Mouse (Mus musculus) kidney, adult 11 months (tissue): Measurements from ENCODE around the gene Rnf216.

Experiments used
- DNase-seq: peaks from one replicate; pipeline ENCODE4 v3.0.0; 2022

The Rnf216 gene

DNA sequence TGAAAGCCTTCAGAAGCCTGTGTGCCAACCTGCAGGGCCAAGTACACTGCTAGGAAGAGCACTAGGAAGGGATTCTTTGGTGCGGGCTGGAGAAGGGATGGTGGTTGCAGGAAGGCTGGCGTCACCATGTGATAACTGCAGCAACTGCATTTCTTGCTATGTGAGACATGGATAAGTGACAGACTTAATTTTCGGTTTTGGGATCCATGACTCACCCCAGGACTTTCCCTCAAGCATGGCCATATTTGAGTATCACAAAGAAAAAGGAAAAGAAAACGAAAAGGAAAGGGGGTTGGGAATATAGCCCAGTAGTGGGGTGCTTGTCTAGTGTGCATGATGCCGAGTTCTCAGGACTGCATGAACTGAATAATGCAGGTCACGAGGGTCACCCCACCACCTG lies 60.9 kb downstream of the Rnf216 start:
- no peak for DNase-seq

DNA sequence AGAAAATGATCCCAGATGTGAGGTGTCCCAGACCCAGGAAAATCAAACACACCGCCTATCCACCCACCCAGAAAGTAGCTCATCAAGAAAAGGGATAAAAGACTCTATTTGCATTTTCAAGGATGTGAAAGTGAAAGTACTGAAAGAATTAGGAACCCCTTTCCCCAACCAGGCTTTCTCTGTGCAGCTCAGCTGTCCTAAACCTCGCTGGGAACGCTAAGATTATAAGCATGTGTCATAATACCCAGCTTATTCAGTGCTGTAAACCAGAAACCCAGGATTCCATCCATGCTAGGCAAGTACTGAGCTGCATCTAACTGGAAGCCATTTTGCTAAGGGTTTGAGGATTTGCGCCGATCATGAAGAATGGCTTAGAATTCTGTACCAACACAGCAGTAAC lies 62.5 kb downstream of the Rnf216 start:
- DNase-seq, result no peak

DNA sequence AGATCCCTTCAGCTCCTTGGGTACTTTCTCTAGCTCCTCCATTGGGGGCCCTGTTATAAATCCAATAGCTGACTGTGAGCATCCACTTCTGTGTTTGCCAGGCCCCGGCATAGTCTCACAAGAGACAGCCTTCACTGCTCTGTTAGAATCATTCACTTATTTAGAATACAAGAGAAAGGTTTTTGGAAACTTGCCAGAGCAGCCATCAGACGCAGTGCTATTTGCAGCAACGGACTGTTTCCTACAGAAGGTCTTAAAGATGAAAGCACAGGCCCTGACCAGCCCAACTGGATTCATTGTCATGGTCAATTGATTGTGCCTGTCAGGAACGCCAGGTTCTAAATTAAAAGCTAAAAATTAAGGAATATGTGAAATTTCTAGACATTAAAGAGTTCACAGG lies 63.0 kb downstream of the Rnf216 start:
- DNase-seq, result no peak

GRCm38 (mm10) chr5:143049013-143049385 lies 63.8 kb downstream of the Rnf216 start:
- no peak for DNase-seq

- DNase-seq, result no peak
Observed at GRCm38 (mm10) chr5:143048232-143049012, 64.4 kb downstream of the Rnf216 start.

DNA sequence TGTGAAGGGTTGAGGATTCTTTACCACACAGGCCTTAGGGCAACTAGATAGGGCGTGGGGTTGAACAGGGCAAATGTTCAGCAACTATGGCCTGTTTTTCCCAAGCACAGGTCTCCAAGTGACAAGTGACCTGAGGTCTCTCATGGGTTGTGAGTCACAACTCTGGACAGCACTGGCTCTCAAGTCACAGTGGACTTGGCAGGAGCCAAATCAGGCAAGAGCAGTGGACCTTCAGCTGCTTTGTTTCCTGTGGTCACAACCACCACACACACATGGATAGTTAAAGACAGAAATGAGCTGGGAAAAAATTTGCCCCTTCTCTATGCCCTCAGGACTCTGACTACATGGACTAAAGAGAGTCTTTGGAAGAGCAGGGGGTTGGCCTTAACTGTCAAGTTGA lies 65.2 kb downstream of the Rnf216 start:
- DNase-seq, result no peak

DNA sequence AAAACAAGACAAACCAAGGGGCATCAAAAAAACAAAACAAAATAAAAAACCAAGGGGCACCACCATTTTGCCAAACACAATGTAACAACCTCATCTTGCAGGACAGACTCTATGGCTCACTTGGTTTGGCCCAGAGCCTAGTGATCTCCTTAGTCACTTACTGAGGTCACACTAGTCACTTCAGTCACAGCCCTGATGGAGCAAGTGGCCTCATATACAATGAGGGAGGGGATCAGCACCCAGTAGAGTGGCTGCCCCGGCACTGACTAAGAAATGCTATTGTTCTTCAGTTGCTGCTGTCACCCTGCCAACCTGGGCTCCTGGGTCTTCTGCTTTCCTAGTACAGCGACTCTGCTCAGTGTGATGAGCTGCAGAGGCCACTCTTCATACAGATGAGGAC lies 68.9 kb downstream of the Rnf216 start:
- DNase-seq, result no peak

- DNase-seq, result no peak
Observed at GRCm38 (mm10) chr5:143043285-143043684, 69.5 kb downstream of the Rnf216 start.

- DNase-seq, result no peak
Observed at GRCm38 (mm10) chr5:143038794-143039193, 74.0 kb downstream of the Rnf216 start.

DNA sequence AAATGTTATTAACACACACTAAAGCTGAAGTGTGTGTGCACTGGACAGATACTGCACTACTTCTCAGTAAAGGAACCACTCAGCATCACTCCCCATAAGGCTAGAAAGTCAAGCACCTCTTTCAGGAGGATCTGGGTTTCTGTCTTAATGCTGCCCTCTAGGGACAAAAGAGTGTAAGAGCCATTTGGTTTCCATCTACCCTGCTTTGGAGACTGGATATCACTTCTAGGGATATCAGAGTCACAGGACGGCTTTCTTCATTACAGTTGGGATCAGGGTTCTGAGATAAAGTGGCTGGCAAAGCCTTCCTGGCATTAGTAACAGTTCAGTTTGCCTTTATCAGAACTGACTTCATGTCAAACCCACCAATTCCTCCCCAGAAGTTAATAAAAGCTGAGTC lies 75.6 kb downstream of the Rnf216 start:
- no peak for DNase-seq

GRCm38 (mm10) chr5:143036052-143036451 lies 76.7 kb downstream of the Rnf216 start:
- DNase-seq, result no peak

GRCm38 (mm10) chr5:143035271-143035670 lies 77.5 kb downstream of the Rnf216 start:
- no peak for DNase-seq

DNA sequence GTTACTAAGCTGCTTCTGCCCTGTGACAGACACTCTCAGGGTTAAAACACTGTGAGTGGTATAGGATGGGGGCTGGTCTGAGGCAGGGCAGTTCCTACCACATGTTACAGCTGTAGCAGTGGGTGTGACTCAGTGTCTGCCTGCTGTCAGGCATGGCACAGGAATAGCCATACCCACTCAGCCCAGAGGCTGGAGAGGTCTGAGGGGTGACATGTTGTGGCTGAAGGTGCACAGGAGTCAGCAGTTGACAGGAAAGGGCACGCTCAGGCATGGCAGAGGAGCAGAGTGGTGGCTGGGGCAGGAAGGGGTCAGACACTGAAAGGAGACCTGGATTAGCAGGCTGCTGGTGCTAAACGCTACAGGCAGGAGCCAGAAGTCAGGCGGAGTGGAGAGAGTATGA lies 78.7 kb downstream of the Rnf216 start:
- DNase-seq, result no peak

GRCm38 (mm10) chr5:143033277-143033676 lies 79.5 kb downstream of the Rnf216 start:
- DNase-seq, result no peak

DNA sequence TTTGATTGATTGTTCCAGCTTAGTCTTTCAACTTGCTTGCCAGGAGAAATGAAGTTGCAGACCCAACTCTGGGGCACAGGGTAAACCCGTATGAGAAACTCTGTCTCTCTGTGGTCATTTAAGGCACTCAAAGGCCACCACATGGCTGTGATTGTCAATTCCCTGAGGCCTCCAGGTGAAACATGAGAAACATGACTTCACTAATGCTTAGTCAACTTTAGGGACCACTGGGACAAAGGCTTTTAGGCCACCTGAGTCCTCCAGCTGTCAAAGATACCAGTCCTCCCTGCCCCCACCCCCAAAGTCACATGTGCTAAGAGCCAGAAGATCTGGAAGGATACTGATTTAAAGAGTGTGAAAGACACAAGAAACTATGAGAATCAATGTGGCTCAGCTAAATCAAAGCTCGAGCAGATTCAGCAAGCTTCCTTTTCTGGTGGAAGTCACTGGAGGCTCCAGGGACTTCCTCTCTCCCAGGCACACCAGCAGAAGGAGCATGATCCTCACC lies 80.1 kb downstream of the Rnf216 start:
- DNase-seq, result no peak

- no peak for DNase-seq
Observed at GRCm38 (mm10) chr5:143031681-143032080, 81.1 kb downstream of the Rnf216 start.

GRCm38 (mm10) chr5:143031193-143031592 lies 81.6 kb downstream of the Rnf216 start:
- no peak for DNase-seq

- no peak for DNase-seq
Observed at GRCm38 (mm10) chr5:143023887-143024286, 88.9 kb downstream of the Rnf216 start.

DNA sequence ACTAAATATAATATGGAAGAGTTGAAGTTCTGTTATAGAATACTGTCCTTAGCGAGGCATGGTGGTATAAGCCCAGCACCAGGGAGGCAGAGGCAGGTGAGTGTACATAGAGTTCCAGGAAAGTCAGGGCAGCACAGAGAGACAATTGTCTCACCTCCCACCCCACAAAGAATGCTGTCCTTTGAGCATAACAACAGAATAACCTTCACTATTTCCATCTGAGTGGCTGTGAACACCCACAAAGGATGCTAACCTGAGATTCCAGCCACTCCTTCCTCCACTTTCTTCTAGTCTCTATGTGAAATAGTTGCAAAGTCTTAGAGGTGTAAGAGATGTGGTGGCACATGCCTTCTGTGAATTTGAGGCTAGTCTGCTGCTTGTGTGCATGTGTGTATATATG lies 89.8 kb downstream of the Rnf216 start:
- no peak for DNase-seq

GRCm38 (mm10) chr5:143017401-143017800 lies 95.4 kb downstream of the Rnf216 start:
- DNase-seq, result peak; percentile 21

- DNase-seq, result no peak
Observed at GRCm38 (mm10) chr5:143009383-143009782, 103.4 kb downstream of the Rnf216 start.

- no peak for DNase-seq
Observed at GRCm38 (mm10) chr5:143000654-143001500, 111.9 kb downstream of the Rnf216 start.

DNA sequence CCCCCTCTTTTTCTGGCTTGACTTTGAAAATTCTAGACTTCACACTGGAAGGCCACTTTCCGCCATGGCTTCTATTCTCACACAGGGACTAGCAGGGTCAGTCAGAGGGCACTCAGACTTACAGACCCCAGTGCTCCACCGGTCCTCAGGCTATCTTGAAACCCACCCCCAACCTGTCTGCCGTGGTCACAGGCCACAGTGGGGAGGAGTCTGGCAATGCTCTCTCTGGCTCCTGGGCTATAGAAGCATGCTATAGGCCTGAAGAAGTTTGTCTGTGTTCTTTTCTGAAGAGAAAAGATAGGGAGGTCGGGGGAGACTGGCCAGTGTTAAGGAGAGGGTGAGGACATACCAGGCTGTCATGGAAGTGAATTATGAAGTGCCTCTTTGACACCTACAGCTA lies 112.7 kb downstream of the Rnf216 start:
- DNase-seq, result no peak

DNA sequence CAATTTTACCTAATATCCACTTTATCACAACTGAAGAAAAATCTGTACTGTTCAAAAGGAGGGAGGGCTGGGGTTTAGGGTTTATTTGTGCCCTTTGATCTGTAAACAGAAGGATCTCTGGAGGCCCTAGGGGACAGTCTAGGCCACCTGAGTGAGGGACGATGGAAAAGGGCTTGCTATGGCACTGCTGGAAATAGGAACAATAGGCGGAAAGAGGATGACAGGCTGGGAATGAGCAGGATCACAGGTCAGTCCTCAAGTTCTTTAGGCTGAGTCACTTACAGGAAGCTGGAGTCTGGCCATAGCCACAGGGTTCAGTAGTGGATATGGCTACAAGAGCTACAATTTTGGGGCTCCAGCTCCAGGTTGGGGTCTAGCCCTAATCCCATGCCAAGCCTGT lies 114.6 kb downstream of the Rnf216 start:
- DNase-seq, result peak; percentile 30
